Mouse (Mus musculus) forelimb bud, embryonic 11.5 days (tissue): ENCODE measurements around the gene Oser1.
"Not testable (repeated sequence)": the region's sequence is repeated elsewhere in the genome, so short reads cannot be mapped to it uniquely, and the experiment has no call there.

ENCODE experiments used
- DNase-seq: peaks from one replicate; pipeline ENCODE4 v3.0.0-alpha.2; 2012; ENCODE audit warnings: low read depth, low spot score

The Oser1 gene

DNA sequence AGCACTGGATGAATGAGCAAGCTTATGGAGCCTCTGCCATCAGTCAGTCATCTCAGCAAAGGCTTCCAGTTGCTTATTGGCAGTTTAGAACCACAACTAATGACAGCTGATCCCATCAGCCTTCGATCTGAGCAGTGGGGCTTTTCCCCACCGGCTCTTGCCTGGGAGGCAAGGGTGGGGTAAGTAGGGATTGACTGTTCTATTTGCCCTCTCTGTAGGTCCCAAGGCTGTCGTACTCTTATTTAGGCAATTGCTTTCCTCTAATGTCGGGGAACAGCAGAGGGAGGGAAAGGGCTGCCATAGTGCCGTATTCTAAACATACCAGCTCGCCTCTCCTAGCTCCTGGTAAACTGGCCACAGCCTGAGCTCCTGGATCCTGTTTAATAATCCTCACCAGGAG, at the start of gene Oser1:
TSS of gene Oser1 (minus strand) at position 101 of the 400 bp plus-strand sequence.
- DNase-seq = no peak

DNA sequence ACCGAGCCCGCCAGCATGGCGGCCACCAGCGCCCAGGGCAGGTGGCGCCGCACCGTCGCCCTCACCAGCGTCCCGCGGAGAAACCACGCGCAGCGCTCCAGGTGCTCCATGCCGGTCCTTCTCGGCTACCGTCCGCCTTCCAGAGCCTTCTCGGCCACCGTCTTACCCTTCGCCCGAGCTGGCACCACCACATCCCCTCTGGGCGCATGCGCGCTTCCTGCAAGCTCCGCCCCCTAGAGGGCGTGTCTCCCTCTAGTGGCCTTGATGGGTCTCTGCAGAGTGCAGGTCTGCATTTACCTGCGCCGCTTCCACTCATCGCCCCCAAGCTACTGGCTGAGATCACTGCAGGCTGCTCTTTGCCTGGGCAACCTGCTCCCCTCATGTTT, 48.0 kb upstream of the Oser1 start, which contains the start of gene Fitm2:
TSS of gene Fitm2 (minus strand) at position 164 of the 386 bp plus-strand sequence.
- peak; percentile 99 for DNase-seq

DNA sequence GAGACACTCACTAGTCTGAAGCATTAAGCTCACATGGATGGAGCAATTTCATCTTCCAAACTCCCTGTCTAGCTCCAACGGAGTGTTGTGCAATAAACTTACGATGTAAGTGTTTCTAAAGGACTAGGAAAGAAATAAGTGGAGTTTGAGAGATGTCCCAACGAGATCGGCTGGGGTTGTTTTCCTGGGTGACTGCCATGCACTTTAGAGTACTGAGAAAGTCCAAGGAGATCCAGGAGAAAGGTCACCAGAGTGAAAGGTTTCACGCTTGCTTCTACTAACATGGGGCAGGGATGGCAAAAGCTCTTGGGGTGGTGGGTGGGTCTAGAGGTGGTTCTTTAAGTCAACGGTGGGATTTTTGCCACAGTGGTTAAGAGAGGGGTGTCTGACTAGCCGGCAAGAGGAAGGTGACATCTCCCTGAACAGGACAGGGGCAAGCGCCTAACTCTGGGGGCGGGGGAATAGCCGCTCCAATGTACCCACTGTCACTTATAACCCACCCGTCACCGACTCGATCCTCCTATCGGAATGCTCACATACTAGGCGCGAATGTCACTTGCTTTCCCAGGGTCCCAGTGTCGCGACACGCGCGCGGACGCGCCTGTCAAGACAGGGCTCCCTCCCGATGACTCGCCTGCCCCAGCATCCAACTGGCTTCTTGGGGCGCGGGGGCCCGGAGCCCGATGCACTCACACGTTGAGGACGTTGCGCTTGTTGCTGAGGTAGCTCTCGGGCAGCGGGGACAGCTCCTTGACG, 47.4 kb upstream of the Oser1 start:
- DNase-seq = no peak

DNA sequence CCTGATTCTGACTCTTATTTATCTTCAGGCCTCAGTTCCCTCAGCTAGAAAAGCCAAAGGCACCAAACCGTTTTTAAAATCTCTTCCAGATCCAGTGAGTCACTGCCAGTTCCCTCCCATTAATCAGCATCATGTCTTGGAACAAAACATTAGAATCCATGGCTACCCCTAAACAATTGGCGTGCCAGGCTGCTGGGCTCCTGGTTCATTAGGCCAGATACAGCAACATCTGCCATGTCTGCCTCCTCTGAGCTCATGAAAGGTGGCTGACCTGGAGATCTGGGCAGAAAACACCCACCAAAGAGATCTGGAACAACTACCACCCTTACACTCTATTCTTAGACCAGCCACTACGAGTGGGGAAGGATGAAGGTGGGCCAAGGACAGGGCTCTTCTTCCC, 46.6 kb upstream of the Oser1 start:
- no peak for DNase-seq

DNA sequence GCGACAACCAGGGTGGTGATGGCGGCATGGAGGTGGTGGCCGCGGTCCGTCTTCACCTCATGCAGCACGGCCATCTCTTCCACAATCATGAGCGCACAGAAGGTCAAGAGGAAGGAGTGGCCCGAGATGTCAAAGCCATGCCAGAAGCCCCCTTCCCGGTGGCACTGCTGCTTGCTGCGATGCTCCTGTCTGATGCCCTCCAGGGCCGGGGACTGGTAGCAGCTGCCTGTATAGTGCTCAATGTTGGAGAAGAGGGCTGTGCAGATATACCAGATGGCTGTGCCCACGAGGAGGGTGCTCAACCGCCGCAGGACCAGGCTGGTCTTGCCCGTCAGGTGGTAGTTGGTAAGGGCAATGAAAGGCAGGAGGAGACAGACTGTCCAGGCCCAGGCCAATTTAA, 45.2 kb upstream of the Oser1 start:
- no peak for DNase-seq

DNA sequence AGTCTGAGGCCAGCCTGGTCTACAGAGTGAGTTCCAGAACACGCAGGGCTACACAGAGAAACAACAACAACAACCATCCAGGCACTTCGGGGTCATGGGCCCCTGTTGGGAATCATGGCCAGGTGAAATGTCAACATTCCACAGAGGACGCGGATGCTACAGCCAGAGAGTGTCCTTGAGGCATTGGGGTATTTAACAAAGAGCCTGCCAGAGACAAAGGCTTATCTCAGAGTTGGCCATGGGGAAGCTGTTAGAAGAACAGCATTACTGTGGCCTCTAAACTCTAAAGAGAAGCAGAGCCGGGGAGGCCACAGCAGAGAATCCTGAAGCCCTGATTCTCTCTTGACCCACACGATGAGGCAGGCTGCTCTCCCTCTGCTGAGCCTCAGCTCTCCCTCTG, 44.4 kb upstream of the Oser1 start:
- DNase-seq = no peak

DNA sequence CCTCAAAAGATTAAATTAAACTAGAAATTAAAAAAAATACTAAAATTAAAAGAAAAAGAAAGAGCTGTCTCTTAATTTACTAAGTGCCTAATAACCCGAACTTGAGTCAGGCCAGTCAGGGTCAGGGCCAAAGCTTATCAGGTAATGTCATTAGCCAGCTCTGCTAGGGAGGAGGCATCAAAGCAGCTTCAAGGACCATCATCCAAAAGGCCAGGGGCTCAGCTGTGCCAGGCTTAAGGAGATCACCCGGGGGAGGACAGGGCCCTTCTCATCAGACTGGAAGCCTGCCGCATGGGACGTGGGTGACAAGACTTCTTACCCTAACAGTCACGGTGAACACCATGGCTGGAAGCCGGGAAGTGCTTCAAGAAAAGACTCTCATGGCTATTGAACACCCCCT, 43.1 kb upstream of the Oser1 start:
- DNase-seq = no peak

DNA sequence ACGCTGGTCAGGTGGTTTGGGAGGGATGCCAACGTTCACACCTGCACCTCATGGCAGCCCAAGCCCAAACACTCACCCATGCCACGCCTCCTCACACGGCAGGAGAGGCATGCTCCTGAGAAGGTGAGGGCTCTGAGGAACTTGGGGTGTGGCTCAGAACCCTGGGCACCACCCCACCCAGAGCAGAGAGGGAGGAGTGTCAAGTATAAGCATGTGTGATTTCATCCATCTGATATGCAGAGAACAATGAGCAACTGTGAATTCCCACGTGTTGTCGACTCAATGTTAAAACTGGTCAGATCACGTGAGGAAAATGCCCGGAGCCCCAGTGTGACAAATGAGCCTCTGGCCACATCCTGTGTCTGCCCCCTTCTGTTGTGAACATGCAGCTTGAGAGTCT, 42.3 kb upstream of the Oser1 start:
- no peak for DNase-seq

DNA sequence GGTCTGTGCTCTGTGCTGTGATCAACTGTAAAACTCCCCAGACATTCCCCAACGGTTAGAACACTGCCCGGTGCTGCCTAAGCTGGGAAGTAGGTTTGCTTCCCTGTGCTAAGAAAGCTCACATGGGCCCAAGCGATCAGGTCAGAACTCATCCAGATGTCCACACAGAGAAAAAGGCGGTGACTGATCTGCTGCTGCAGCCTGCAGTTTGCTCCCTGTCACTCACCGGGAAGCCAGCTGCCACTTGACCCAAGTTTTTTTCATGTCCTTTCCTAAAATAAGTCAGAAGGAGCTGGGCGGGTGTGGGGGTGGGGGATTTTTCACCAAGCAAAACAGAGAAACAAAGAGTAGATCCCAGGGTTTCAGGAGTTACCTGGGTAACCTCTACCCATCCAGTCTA, 40.1 kb upstream of the Oser1 start:
- DNase-seq = no peak

DNA sequence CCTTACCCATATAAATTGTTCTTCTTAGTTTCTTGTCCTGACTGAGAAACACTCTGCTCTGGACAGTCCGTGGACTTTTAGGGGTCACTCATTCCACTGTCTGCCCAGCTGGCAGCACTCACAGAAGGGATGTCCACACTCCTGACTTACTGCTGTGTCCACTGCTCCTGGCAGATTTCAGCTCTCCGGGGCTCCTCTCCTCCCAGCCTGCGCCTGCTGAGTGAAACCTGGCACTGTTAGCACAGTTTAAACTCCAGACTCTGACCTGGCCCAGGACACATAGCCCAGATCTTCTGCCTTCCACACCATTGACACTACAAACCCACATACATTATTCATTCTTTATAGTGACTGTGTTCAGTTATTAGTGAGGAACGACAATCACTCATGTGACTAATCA, 39.5 kb upstream of the Oser1 start:
- no peak for DNase-seq

DNA sequence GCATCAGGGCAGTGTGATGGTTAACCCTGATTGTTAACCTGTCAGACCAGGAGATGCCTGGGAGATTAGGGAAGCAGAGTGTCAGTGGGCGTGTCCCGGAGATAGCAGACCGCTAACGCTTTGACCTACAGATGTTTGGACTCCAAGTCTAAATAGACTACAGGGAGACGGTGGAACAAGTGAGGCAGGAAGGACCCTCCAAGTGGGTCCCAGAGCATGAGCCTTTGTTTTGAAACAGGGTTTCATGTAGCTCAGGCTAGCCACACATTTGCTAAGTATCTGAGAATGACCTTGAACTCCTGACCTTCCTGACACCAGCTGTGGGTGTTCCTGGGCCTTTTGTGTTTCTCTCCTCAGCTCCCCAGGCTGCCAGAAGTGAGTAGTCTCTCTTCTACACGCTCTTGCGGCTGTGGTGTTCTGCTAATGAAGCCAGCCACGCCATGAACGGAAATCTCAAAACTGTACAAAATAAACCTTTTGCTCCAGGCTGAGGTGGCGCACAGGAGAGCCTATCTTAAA, 38.8 kb upstream of the Oser1 start:
- DNase-seq = no peak

DNA sequence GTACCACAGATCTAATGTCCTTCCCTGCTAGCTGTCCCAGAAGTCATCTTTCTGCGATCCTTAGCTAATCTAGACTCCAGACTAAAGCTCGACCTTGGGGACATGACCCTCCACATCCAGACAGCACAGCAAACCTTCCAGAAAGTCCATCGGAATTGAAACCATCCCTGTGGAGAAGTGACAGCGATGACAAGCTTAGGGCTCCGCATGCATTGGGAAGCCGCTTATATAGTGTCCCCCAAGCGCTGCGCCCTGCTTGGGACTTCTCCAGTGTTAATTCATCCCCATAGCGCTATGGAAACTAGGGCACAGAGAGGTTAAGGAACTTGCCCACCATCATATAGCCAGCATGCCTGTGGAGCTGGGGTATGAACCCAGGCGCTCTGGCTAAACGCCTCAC, 38.3 kb upstream of the Oser1 start:
- no peak for DNase-seq

DNA sequence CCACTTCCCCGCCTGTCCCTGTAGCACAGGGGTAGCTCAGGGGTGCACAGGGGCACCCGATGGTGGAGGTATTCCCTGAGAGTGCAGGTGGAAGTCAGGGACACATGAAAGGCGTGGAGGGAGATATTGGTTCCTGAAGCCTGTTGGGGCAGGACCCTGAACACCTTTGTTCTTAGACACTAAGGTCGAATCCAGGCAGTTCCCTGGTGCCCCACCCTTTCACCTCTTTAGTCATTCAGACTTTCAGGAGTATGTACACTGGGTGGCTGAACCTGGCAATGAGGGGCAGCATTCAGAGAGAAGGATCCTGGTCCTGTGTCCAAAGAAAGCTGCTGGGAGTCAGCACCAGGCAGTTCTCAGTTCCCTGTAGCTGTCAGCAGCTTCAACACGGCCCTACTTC, 37.9 kb upstream of the Oser1 start:
- no peak for DNase-seq

DNA sequence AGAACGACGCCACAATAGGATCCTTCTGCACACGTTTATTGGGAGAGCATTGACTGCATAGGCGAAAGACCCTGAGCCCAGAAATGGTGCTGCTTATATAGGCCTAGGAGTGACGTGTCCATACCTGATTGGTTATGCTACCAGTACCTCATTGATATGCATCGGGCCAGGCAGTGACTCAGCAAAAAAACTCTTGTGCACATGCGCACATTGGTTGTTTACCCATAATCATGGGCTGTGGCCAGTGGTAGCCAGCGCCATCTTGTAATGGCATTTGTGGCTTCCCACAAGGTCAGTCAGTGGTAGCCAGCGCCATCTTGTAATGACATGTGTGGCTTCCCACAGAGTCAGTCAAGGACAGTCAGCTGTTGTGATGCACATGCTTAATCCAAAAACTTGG, 36.8 kb upstream of the Oser1 start:
- not testable (repeated sequence) for DNase-seq

DNA sequence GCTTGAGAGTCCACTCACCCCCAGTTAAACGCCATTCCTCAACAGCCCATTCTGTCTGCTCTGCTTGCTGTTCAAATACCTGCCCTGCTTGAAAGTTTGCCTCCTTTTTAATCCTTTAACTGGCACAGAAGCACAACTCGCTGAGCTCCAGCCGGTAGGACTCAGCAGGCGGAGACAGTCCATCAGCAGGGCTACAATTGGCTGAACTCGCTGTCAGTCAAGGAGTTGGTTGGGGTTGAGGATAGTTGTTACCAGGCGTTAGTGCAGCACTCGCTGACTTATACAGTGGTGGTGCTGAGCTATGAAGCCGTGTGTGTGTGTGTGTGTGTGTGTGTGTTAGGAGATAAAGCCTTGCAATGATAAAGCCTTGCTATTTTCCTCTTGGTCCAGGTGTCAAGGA, 36.1 kb upstream of the Oser1 start:
- DNase-seq = no peak

DNA sequence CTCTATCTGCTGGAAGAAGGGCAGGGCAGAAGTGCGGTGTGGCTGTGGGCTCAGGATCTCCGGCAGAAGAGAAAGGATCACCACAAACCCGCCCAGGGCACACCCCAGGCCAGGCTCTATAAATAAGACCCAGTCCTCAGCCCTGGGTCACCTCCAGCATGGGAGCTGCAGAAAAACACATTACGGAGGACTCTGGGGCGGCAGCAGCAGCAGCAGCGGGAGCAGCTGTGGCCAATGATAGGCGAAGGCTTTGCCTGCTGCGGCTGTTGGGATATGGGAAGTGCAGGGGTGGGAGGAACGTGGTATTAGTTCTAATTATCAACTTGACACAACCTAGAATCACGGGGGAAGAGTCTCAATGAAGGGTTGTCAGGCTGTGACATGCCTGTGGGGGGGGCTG, 34.9 kb upstream of the Oser1 start:
- DNase-seq = no peak

DNA sequence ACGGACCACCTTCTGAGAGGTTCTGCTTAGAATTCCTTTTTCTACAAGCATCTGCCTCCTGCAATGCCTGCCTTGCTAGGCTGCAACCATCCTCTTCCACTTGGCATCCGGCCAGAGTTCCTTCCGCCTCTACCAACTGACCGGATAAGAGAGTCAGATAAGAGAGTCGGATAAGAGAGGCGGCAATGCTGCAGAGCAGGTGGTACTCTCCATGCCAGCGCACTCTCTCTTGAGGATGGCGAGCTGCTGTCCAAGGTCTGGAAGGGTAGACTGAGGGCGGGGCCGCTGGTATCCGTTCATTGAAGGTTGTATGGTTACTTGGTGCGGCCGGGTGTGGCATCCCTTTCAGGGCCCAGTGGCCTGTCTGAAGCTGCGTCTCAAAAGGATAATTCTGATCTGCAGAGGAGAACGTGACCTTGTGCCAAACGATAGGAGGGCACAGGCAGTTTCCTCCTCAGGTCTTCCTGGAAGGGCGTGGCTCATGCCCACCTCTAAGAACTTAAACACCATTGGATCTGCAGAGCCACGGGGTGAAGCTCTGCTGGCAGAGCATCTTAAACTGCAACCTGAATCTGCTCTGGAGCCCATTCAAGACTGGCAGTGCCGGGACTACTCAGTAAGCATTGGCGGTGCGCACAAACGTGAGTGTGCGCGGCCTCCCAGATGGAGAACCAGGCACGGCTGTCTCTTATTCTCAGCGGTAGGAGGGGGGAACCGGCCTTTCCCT, 34.2 kb upstream of the Oser1 start:
- no peak for DNase-seq

DNA sequence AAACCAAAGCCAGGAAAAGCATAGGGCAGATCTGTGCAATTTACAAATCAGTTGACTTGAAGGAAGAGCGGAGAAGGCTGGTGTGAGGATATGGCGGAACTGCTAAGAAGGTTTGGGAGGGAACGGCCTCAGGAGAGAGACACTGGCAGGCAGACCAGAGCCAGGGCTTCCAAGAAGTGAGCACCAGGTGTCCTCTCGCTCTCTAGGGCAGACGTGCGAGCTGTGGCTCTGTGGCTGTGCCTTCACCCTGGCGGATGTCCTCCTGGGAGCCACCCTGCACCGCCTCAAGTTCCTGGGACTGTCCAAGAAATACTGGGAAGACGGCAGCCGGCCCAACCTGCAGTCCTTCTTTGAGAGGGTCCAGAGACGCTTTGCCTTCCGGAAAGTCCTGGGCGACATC, 28.9 kb upstream of the Oser1 start:
- no peak for DNase-seq

DNA sequence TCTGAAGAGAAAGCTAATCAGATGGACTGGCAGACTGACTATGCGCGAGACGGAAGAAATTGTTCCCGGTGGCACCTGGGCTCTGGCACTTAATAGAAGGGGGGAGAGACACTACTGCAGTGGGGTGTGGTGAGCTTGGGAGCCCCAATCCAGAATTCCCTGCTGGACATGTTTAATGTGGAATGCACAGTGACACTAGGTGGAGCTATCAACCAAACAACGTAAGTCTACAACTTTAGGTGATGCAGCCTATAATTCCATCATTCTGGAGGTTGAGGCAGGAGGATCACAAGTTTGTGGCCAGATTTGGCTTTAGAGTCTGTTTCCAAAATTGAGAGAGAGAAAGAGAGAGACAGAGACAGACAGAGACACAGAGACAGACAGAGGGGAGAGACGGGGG, 28.2 kb upstream of the Oser1 start:
- DNase-seq = no peak

DNA sequence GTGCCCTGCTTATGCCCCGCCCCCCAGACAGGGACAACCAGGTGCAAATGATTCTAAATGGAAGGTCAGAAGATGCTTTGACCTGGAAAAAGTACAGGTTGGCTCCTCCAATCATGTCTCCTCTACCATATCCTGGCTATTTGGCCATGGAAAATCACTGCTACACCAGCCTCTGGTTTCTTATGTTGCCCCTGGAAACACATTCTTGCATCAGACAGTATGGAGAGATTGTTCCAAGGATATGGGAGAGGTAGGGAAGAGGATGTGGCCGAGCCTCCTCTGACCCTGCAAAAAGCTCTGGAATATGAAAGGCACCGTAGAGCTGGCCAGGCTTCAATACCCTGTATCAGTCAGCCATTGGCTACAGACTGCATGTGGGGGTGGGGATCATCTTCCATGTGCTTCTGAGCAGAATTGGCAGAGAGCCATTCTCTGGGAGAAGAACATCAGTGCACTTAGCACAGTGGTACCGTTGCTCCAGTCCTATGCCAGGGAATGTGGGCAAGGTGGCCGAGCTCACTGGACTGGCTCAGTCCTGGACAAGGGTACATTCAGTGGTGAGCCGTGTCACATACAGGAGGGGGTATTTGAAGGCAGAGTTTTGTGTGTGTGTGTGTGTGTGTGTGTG, 26.3 kb upstream of the Oser1 start:
- DNase-seq = no peak

DNA sequence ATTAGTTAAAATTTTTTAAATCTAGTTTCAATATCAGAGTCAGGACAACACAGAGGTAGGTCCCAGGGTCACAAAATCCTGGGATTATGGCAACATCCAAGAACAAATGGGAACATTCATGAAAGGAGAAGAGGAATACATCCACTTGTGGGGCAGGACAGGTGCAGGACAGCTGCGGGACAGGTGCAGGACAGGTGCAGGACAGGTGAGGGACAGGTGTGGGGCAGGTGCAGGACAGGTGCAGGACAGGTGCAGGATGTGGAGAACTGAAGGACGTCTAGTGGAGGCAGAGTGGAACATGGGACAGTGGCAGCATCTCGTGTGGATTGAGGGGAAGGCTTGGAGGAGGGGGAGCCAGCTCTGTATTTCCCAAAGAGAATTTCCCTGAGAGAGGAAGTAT, 24.8 kb upstream of the Oser1 start:
- DNase-seq = no peak

DNA sequence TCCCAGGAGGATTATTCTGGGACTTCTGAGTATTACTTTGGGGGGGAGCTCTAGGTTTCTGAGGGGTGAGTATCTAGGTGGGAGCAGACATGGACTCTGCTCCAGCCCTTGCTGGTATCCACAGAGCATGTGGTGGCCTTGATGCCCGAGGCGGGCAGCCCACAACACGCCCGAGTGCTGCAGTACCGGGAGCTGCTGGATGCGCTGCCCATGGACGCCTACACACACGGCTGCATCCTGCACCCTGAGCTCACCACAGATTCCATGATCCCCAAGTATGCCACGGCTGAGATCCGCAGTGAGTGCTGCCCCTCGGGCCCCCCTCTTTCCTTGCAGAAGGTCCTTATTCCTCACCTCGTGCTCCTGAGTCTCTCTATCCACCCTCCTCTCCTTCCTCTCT, 22.9 kb upstream of the Oser1 start:
- DNase-seq = no peak

DNA sequence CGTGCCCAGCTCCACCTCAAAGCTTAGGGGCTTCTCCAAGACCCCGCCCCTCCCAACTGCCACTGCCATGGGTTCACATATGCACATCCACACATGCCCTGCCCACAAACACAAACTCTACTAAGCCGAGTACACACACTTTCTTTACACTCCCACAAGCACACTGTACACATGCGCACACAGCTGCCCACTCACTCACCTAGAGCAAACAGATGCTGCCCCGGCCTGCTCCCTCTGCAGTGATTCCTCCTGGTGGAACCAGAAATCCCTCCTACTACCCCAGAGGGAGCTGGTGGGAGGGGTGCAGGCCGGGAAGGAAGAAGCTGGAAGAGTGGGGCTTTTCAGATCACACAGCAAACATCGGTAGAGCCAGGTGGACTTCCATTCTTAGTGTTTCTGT, 19.5 kb upstream of the Oser1 start:
- DNase-seq = no peak
